Mouse (Mus musculus) spleen, postnatal 4 days (tissue): ENCODE data around the gene Ctc1.

Source experiments
- DNase-seq, 2 experiments: peaks; one replicate each; pipeline ENCODE4 v3.0.0; 2022; ENCODE audit warnings: low spot score in 2 of 2

Gene Ctc1

DNA sequence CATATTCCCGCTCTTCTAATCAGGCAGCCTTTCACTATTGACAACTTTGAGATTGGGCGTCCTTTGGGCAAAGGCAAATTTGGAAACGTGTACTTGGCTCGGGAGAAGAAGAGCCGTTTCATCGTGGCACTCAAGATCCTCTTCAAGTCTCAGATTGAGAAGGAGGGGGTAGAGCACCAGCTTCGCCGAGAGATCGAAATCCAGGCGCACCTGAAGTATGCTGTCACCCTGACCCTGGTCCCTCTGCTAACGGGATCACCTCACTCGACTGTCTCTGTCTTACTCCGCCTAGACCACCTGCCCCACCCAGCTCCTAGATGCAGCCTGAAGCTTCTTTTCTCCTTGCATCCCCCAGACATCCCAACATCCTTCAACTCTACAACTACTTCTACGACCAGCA, 32.4 kb downstream of the Ctc1 start:
- peak in 1 of 2 experiments; percentile 58 for DNase-seq

DNA sequence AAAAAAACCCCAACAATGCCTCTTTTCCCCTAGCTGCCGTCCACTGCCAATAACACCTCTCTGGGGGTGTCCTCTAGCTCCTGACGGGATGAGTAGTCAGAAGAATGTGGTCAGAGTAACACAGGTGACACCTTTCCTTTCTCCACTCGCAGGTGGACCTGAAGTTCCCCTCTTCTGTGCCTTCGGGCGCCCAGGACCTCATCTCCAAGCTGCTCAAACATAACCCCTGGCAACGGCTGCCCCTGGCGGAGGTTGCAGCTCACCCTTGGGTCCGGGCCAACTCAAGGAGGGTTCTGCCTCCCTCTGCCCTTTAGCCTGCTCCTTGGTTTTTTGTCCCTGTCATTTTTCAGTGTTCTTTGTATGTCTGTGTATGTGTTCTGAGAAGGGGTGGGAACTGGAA, 35.0 kb downstream of the Ctc1 start:
- peak in 1 of 2 experiments; percentile 58 for DNase-seq

DNA sequence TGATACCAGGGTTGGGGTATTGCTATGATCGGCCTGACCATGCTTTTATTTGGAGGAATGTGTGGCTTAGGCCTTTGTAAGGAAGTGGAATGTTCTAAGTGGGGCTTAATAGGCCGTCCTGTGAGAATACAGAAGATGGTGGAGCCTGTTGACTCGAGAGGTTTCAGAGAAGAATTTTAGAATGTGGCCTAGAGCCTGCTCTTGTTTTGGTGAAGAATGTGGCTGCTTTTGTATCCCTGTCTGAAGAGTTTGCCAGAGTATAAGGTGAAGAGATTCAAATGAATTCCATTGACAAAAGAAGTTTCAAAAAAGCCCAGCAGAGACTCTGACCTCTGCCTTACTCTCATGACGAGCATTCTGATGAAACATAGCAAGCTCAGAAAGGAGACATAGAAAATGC, 36.1 kb downstream of the Ctc1 start:
- DNase-seq = no peak

DNA sequence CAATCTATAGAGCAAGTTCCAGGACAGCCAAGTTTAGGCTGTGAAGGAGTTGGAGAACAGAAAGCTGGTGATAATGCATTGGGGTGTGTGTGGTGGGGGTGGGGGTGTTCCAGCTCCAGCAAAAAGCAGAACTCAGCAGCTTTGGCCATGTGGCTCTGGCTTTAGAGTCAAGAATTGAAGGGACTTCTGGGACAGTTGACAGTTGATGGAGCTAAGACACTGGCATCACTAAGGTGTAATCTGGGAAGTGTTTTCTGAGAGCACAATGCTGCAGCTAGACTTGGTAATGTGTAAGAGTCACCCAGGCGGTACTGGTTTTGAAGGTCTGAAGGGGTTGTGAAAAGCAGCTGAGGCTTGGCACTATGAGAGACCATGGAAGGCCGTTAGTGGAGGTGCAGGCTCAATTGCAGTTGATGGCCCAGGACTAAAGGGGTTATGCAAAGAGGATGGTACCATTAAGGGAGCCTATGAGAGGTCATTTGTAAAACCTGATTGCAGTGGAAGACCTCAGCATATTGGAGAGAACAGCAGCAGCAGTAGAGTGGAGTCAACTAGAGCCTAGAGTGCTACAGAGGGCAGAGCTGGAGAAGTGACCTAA, 37.2 kb downstream of the Ctc1 start:
- no peak for DNase-seq

DNA sequence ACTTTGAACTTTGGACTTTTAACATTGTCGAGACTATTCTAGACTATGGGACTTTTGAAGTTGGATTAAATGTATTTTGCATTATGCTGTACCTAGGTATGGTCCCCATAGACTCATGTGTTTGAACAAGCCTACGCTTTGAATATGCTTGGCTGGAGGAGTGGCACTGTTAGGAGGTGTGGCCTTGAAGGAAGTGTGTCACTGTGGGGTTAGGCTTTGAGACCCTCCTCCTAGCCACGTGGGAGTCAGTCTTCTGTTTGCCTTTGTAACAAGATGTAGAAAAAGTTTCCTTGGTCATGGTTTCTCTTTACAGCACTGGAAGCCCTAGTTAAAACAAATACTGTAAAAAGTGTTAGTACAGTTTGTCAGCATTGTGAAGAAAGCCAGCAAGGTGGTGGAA, 38.1 kb downstream of the Ctc1 start:
- no peak for DNase-seq

DNA sequence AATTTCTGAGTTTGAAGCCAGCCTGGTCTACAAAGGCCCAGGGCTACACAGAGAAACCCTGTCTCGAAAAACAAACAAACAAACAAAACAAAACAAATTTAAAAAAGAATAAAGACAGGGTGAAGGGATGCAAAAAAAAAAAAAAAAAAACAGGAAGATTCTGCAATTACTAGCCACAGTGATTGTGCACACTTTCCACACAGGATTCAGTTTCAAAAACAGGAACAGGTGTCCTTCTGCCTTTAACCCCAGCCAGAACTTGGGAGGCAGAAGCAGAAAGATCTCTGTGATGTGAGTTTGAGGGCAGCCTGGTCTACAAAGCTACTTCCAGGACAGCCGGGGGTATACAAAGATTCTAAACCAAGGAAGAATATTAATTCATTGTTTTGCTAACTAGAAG, 42.6 kb downstream of the Ctc1 start:
- no peak for DNase-seq

DNA sequence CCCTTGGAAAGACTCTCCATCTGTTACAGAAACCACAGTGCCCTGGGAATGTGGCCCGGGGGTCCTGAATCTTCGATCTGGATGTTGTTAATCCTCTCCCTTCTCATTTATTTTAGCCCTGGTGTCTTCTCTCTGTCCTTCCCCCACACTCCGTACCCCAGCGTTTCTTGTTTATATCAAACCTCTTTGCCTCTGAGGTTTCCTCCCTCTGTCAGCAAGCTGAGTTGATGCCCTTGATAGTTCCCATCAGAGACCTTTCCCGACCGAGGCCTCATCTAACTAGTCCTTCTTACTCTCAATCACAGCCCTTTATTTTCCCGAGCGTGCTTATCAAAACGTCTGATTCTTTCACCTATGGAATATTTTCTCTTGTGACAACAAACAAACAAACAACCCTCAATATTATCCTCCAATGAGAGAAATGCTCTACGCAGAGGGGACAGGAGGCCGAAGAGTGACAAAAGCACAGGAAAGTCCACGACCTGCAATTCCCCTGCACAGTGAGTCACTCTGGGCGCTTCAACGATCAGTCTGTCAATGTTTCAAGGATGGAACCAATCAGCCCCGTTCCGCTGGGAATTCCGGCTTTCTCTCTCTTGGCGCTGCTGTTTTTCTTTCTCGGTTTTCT, 43.1 kb downstream of the Ctc1 start:
- peak in 1 of 2 experiments; percentile 61 for DNase-seq

DNA sequence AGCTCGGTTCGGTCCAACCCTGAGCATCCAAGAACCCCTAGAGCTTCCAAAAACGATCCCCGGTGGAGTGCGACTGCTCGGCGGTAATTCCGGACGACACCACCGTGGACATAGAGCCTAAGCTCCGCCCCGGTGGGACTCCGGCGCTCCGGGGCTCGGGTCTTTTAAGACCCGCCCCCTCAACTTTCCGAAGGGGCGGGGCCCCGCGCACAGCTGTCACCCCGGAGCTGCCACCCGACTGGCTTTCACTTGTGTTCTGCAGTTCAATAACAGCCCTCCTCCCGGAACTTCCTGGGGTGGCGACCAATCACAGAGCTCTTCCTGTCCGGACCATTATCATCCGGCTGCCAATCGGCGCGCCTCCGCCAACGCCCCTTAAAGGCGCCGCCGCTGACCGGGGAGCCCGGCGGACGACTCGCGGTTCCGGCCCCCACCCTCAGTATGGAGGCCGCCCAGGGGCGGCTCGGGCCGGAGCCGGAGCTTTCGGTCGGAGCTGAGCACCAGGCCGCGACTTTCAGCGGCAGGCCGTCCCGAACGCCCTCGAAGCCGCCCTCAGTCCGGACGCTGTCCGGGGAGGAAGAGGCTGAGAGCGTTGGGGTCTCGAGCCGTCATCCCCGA, 43.8 kb downstream of the Ctc1 start, which contains the start of gene Borcs6:
Gene Borcs6, plus strand, starts transcription at position 361 of the 618 bp plus-strand sequence.
- DNase-seq = peak; percentile 91 to 93

DNA sequence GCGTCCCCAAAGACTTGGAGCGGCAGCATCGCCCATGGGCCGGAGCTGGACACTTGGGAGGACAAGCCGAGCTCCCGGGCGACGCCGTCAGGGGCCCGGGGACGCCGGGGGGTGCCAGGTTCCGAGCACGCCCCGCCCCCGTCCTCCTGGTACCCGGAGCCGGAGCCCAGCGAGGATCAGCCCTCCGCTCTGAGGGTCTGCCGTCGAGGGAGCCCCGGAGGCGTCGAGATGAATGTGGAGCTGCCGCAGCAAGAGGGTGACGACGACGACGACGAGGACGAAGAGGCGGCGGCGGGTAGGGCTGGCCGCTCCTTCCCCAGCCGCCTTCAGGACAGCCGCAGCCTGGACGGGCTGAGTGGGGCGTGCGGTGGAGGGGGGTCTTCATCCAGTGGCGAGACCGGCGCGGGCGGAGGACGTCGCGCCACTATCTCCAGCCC, 44.3 kb downstream of the Ctc1 start:
- DNase-seq = peak; percentile 58 to 83

DNA sequence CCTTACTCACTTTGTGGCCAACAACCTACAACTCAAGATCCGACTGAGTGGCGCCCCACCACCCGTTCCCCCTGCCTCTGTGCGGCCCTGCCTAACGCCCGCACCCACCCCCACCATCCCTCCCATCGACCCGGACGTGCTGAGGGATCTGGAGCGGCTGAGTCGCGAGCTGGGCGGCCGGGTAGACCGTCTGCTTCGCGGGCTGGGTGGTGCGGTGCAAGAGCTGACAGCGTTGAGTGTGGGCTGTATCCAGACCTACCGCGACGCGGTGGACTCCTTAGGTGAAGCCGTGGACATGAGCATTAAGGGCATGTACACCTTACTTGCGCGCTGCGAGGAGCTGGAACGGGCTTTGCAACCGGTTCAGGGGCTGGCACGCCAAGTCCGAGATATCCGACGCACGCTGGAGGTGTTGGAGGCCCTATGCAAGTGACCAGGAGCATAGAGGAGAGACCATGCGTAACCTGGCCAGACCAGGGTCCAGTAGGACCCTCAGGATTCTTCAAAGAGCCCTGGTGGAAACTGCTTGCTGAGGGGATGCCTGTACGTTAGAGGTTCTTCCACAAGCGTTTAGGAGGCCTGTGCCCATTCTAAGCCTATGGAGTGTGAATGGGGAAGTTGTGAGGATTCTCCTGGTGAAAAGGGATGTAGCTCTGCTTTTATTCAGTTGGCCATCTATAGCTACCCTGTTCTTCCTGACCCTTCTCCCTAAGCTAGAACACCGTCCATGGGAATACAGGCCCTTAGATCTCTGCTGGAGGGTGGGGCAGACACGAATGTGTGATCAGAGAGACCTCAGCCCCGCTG, 44.9 kb downstream of the Ctc1 start:
- peak; percentile 41 to 80 for DNase-seq

DNA sequence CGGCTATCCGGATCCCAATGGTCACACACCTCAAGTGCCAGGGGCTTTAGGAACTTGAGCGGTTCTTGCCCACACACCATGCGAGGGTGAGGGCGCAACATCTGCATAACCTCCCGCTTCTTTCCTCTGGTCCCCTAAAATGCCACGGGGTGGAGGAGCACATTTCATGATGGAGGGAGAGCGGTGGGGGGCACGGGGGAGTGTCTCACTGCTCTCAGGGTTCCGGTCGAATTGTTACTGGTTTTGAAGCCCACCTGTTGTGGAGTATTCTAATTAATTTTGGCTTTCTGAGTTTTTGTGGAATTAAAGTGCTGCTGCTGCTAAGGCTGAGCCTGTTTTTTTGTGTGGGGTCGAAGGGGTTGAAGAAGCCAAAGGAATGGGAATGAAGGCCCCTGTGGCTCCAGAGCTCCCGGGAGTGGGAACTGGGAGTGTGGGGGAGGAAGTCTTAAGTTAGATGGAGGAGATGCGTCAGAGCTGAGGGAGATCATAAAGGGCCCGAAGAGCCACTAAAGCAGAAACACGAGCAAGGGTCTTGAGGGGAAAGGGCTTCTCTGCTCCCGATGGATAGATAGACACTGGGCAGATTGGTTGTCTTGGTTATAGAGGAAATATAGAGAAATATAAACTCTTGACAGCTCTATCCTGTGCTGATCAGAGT, 45.7 kb downstream of the Ctc1 start:
- DNase-seq = no peak

DNA sequence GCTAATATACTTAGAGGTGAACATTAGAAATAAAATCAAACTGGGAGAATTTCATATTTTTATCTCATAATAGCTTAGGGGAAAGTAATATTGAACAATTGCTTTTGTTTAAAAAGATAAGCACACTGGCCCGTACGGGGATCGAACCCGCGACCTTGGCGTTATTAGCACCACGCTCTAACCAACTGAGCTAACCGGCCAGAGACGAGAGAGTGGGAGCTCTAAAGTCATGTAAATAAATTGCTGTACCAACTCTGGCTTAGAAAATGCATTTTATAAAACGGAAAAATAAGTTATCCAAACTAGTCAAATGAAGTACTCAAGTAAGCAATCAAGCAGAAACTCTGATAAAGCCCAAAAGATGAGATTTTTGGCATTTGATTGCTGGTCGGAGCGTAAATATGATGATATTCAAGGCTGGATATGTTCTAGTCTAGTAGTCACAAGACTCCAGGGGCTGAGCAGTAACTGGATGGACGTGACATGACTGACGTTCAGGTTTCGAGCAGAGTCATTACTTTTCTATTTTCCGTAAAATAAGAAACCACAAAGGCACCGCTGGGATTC, 46.6 kb downstream of the Ctc1 start:
- DNase-seq = peak; percentile 80 to 90

DNA sequence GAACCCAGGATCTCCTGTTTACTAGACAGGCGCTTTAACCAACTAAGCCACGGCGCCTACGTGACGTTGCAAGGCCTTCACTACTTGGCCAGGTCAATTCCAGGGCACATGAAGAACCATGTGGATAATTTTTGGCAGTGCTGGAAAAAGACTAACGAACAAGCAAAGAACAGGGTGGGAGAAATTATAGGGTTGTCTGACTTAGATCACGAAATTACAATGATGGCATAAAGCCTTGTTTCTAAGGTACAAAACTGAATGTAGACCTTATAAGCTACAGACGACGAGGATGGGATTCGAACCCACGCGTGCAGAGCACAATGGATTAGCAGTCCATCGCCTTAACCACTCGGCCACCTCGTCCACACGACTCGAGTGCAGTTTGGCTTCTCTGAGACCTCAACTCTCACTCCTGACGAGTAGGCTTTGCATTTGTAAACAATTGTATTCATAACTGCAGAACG, 47.1 kb downstream of the Ctc1 start:
- peak; percentile 94 to 98 for DNase-seq

DNA sequence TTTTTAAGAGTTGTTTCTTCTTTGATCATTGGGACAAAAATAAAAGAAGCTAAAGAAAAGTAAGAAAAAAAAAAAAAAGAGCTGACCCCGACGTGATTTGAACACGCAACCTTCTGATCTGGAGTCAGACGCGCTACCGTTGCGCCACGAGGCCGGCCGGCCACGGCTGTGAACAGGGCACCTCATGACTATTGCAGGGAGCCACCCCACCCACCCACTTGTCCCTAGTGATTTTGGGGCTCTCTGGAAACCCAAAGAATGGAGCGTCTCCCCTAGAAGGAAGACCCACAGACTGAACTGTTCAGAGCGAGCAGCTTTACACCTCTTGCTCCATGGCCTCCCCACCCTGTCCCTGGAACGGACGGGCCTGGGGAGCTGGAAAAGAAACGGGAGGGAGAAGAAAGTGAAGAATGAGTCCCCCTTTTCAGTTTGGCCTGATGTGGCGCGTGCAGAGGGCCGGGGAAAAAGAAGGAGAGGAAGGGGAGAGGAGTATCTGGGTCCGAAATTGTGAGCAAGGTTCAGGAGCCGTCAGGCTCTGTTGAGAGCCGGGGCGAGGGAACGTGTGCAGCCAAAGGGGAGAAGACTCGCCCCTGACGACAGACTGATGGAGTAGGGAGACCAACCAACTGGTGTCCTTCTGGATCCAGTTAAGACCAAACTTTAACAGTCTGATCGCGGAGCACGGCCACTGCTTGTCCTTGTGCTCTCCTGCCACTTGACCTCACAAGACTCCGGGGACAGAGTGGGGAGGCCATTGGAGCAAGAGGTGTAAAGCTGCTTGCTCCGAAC, 47.9 kb downstream of the Ctc1 start:
- peak; percentile 88 to 98 for DNase-seq

DNA sequence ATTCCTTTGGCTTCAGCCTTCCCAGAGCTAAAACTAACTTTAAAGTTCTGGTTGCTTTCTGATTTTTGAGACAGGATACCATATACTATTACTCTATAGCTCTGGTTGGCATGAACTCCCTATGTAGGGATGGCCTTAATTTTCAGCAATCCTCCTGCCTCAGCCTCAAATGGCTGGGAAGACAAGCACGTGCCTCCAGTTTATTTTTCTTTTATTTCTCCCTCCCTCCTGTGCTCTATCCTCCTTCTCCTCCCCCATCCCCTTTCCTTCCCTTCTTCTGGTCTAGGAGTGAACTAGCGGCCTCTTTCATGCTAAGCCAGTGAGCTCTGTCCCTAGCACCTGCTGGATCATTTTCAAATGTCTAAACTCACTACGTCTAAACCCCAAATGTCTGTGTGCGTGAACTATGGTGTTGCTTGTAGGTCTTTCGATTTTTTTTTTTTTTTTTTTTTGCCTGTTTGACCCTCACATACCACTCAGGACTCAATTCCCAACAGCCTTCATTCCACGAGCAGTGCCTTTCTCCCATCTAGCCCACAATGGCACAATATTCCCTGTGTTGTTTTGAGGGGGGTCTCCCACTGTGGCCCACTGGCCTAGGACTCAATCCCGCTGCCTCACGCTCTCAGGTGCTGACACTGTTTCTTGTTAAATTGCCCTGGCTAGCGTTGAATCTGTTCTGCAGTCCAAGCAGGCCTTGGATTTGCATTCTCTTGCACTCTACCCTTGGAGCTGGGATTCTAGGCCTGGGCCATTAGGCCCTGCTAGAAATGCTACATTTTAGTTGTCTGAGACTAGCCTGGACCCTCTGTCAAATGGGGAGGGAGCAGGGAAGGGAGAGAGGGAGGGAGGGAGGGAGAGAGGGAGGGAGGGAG, 48.8 kb downstream of the Ctc1 start:
- no peak for DNase-seq

DNA sequence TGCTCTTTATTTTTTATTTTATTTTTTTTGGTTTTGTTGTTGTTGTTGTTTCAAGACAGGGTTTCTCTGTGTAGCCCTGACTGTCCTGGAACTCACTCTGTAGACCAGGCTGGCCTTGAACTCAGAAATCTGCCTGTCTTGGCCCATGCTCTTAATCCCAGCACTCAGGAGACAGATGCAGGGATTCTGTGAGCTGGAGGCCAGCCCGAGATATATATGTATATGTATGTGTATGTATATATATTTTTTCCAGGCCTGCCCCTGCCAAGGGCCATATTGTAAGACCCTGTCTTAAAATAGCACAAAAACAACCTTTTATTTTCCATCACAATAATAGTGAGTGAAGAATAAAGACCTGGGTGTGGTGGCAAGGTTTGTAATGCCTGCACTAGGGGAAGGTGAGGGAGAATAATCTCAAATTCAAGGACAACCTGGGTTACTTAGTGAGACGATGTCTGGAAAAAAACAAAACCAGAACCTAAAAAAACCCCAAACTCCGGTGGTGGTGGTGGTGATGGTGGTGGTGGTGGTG, 49.7 kb downstream of the Ctc1 start:
- no peak for DNase-seq

DNA sequence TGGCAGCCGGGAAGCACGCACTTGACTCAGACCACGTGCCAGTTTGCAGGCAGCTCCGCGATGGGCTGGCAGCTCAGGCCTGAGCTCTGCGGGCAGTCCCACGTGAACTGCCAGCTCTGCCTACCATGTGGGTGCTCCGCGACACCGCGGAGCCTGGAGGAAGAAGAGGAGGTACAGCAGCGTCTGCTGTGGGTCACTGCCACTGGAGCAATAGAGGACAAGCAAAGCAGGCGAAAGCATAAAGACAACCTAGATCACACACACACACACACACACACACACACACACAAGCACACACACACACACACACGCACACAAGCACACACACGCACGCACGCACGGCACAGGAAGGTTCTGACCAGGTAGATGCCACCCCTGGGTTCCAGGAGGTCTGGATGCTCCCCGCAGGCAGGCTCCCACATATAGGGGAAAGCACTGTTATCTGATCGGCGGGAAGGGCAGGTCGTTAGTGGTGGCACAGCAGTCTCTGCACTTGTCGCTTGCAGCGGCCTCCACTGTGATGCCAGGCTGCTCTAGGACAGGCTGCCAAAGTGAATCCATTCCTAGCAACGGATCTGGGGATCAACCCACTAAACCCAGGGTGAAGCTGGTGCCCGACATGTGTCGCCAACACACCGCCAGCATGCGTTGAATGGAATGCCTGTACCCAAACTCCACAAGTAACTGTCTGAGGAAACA, 50.6 kb downstream of the Ctc1 start:
- DNase-seq = peak; percentile 43 to 72

DNA sequence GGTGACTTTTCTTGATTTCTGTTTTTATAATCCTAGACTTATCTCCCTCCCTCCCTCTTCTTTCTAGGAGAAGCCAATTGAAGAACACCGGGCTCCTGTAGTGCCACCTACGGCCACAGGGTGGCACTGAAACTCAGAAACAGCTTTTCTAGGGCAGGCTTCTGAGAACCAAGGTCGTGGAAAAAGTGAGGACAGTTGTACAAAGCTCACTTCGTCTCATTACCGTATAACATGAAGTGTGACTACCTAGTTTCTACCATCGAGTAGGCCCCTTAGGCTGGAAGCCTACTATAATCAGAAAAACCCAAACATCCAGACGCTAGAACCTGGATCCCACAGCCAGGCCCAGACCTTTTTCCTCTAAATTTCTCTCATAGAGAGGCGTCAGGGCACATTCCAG, 51.2 kb downstream of the Ctc1 start:
- peak; percentile 87 to 94 for DNase-seq

DNA sequence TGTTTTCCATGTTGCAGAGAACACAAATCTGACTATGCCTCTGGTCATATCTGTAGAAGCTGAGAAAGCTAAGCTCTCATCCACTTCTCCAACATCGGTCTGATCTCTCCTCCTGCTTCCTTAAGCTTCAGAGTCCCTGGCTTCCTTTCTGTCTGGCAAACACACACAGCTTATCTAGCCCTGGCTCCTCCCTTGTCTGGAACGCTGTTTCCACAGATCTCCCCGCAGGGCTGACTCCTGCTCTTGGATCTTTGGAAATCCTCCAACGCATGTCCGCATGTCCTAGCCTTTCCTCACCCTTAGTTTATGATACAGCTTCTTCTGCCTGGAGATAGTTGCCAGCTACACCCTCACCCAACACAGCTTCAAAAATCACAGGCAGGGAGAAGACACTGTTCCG, 51.9 kb downstream of the Ctc1 start:
- DNase-seq = no peak
